Mouse (Mus musculus) testis, adult 2 months (tissue): Measurements from ENCODE around the gene Fbxl7. TPM values are rescaled to one million over a fixed set of nuclear protein-coding genes. Genes with fewer than 3 reads are reported as not detected.

Experiments used
- H3K27ac ChIP-seq: fragments of 200-500 bp; 2 replicates; pipeline ENCODE4 v1.5.1; 2012; ENCODE audit warnings: low read depth, low read length; ENCODE audit not compliant: control insufficient read depth, insufficient read depth
- H3K27me3 ChIP-seq: fragments of 200-500 bp; 2 replicates; pipeline ENCODE4 v1.6.1; 2012; ENCODE audit warnings: mild to moderate bottlenecking, low read length, moderate library complexity; ENCODE audit not compliant: control insufficient read depth, insufficient read depth
- H3K36me3 ChIP-seq: fragments of 200-500 bp; 2 replicates; pipeline ENCODE4 v1.6.1; 2012; ENCODE audit warnings: mild to moderate bottlenecking, low read length; ENCODE audit not compliant: control insufficient read depth, insufficient read depth
- H3K4me1 ChIP-seq: fragments of 200-500 bp; 2 replicates; pipeline ENCODE4 v1.6.1; 2012; ENCODE audit warnings: low read length; ENCODE audit not compliant: control insufficient read depth, insufficient read depth
- H3K4me3 ChIP-seq: fragments of 200-500 bp; 2 replicates; pipeline ENCODE4 v1.5.1; 2012; ENCODE audit warnings: low read depth, mild to moderate bottlenecking, low read length, moderate library complexity, mixed read lengths; ENCODE audit not compliant: control insufficient read depth
- CTCF ChIP-seq: fragments of 200-500 bp; IDR thresholded peaks from 2 replicates; pipeline ENCODE4 v1.5.1; 2012; ENCODE audit warnings: low read depth, mild to moderate bottlenecking, inconsistent platforms, low read length, moderate library complexity; ENCODE audit not compliant: control insufficient read depth, insufficient read depth, insufficient replicate concordance
- POLR2A ChIP-seq: fragments of 200-500 bp; IDR thresholded peaks from 2 replicates; pipeline ENCODE4 v1.6.1; 2012; ENCODE audit warnings: low read depth, mild to moderate bottlenecking, inconsistent platforms, low read length, moderate library complexity; ENCODE audit not compliant: control insufficient read depth
- polyA plus RNA-seq: library from polyadenylated mRNA; depleted of rRNA; stranded (reverse); fragments of >200 nt; gene quantifications from 2 replicates; pipeline ENCODE4 v1.2.3, GENCODE M21; 2012

Fbxl7 gene
- polyA plus RNA-seq, 1 experiment: 0.56 TPM

DNA sequence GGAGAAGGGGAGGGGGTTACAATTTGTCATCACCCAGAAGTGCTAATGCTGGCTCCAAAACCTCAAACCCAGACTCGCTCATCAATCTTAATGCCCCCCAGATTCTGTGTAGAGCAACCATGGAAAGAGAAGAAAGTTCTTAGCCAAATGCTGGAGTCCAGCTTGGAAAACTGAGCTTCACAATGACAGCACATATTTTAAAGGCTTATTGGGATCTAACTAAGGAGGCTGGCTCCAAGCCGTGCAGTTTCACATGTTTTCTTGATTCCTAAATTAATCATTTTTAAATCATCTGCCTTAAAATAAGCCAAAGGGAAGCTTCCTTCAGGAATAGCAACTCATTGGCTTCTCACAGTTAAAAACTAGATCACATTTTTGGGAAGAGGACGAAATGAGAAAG lies 82.5 kb downstream of the Fbxl7 start:
- Histone ChIP-seq H3K4me3 (no peak overlapping the region), H3K27me3 (no peaks in the 10 kb centered on the region), H3K27ac (no peak overlapping the region), H3K4me1 (no peaks in the 10 kb centered on the region), H3K36me3 (no peaks in the 10 kb centered on the region)
- TF ChIP-seq CTCF: no peak
- TF ChIP-seq POLR2A: no peak

DNA sequence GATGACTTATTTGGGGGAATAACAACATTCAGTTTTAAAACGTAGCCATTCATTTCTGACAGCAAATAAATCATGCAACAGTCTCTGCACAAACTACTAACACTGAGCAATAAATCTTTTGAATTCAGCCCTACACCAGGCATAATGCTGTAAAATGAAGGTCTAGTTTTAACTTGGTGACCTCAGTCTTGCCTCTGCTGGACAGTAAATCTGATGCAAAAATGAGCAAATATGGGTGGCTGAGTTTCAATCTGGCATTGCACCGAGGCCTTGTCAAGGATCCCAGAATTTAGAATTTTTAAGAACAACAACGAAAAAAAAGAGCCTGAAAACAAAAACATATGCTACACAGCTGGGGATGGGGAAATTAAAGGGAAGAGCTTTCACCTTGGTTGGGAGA lies 85.8 kb downstream of the Fbxl7 start:
- TF ChIP-seq CTCF: no peak
- TF ChIP-seq POLR2A: no peak
- H3K27ac ChIP-seq: no peak overlapping the region
- no peaks in the 10 kb centered on the region for H3K4me1 ChIP-seq
- no peak overlapping the region for H3K4me3 ChIP-seq
- H3K27me3 ChIP-seq: no peaks in the 10 kb centered on the region
- H3K36me3 ChIP-seq: no peaks in the 10 kb centered on the region

- Histone ChIP-seq H3K27ac (no peak overlapping the region), H3K36me3 (no peaks in the 10 kb centered on the region), H3K27me3 (no peaks in the 10 kb centered on the region), H3K4me3 (no peak overlapping the region), H3K4me1 (no peaks in the 10 kb centered on the region)
- TF ChIP-seq CTCF (no peak), POLR2A (no peak)
Observed at GRCm38 (mm10) chr15:26804046-26804445, 91.3 kb downstream of the Fbxl7 start.

DNA sequence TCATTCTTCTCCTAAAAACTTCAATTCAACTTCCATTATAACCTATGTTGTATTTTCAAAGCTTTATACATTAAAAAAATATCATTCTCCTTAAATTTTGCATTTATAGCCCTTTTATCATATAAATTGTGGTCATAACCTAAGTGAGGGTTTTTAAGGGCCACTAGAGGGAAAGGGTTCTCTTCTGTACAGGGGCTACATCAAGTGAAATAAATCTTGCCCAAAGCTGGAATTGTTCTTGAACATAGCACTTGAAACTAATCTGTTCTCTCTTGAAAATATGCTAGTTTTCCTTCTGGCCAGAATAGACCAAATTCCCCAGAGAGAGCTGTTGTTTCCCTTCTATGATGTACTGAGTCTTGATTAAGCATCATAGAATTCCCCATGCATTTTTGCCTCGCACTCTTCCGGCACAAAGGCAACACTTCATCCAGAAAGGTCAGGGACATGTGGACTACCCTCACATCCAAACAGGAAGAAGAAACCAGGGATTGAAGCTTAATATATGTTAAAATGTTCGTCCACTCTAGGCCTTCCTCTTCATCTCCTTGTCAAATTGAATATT lies 95.8 kb downstream of the Fbxl7 start:
- no peak for TF ChIP-seq POLR2A
- TF ChIP-seq CTCF: no peak
- Histone ChIP-seq H3K27ac (no peak overlapping the region), H3K27me3 (no peaks in the 10 kb centered on the region), H3K4me3 (no peak overlapping the region), H3K4me1 (no peaks in the 10 kb centered on the region), H3K36me3 (no peaks in the 10 kb centered on the region)

GRCm38 (mm10) chr15:26795937-26796336 lies 99.4 kb downstream of the Fbxl7 start:
- no peak overlapping the region for H3K4me3 ChIP-seq
- no peak for TF ChIP-seq CTCF
- TF ChIP-seq POLR2A: no peak
- no peak overlapping the region for H3K27ac ChIP-seq
- H3K27me3 ChIP-seq: no peaks in the 10 kb centered on the region
- no peaks in the 10 kb centered on the region for H3K4me1 ChIP-seq
- no peaks in the 10 kb centered on the region for H3K36me3 ChIP-seq

DNA sequence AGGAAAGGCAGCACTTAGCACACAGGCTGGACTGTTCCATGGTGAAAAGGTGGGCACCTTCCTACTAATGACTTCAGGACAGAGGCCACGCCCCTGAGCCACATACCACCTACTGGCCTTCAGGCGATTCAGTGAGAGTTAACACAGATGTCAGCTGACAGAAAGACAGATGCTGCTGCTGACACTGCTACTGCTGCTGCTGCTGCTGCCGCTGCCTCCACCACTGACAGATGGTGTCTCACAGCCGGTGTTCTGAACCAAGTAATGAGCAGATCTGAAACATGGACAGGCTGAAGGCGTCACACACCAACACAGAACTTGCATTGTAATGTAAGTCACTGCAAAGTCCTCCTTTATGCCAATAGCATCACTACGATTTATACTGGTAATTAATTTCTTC lies 99.9 kb downstream of the Fbxl7 start:
- no peak for TF ChIP-seq POLR2A
- no peak for TF ChIP-seq CTCF
- Histone ChIP-seq H3K4me1 (no peaks in the 10 kb centered on the region), H3K4me3 (no peak overlapping the region), H3K27ac (no peak overlapping the region), H3K27me3 (no peaks in the 10 kb centered on the region), H3K36me3 (no peaks in the 10 kb centered on the region)

GRCm38 (mm10) chr15:26787148-26787547 lies 108.2 kb downstream of the Fbxl7 start:
- H3K27ac ChIP-seq: no peak overlapping the region
- H3K36me3 ChIP-seq: no peaks in the 10 kb centered on the region
- TF ChIP-seq POLR2A (no peak), CTCF (no peak)
- H3K27me3 ChIP-seq: no peaks in the 10 kb centered on the region
- H3K4me3 ChIP-seq: no peak overlapping the region
- no peaks in the 10 kb centered on the region for H3K4me1 ChIP-seq

DNA sequence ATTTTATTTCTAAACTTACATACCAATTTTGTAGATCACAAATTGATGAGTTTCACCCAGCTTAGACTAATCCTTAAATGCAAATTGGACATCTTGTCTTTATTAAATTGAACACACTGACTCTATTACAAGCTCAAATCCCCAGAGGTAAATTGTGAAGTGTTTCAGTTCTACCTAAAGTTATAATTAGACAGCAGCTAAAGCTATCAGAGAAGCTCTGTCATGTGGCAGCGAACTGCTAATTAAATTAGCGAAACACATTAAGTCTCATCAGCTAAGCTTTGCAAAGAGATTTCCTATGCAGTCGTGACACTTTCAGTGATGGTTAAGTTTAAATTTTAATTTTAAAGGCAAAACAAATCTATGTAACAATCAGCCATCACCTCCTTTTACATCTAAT lies 114.8 kb downstream of the Fbxl7 start:
- H3K27me3 ChIP-seq: no peaks in the 10 kb centered on the region
- H3K4me3 ChIP-seq: no peak overlapping the region
- H3K4me1 ChIP-seq: no peaks in the 10 kb centered on the region
- H3K27ac ChIP-seq: no peak overlapping the region
- H3K36me3 ChIP-seq: no peaks in the 10 kb centered on the region
- TF ChIP-seq POLR2A: no peak
- no peak for TF ChIP-seq CTCF
